Mouse (Mus musculus): ENCODE data around the gene Lrig2. TPM values are rescaled to one million over a fixed set of nuclear protein-coding genes. Genes with fewer than 3 reads are reported as not detected.

The Lrig2 gene
- polyA plus RNA-seq, 1 experiment: 4.8 TPM

DNA sequence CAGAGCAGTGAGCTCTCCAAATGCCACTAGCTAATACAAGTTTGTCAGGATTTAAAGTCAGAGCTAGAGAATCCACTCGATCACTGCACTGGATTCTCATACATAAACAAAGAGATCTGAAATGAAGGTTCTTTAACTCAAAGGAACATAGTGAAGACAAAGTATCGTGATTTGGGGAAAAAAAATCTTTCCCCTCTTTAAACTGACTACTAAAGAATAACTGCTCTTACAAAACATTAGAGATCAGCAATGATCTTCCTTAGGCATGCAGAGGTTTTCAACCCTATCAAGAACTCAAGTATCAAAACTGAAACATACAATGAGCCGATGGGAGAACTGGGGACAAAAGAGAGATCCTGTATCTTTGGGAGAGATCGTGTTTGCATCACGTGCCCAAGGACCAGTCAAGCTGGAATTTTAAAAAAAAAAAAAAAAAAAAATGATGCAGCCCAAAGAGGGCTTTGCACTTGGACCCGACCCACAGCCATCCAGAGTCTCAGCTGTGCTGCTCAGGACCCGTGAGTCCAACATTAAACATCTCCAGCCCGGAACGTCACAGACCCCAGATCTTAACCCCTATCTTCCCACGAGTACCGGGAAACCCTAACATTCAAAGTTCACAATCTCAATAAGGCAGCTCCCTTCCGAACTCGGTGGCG, 818 bp downstream of the Lrig2 start:
- Histone ChIP-seq H3K36me3 (ENCODE audit: control insufficient read depth, insufficient read depth) (no peaks in the 10 kb centered on the region), H3K27me3 (ENCODE audit: control insufficient read depth, insufficient read depth, insufficient read length) (no peaks in the 10 kb centered on the region), H3K4me3 (peak overlapping the region; percentile 79), H3K79me2 (ENCODE audit: control insufficient read depth, insufficient read depth) (peaks cover 50% of the 10 kb centered on the region), H3ac (ENCODE audit: control insufficient read depth, insufficient read length) (peak overlapping the region; percentile 33), H3K4me2 (ENCODE audit: low read depth) (peak overlapping the region; percentile 67)
- TF ChIP-seq TCF3 (IDR thresholded peaks at IDR 0.05; ENCODE audit: insufficient read length, low read depth) (no peak), USF1 (IDR thresholded peaks at IDR 0.05; ENCODE audit: low read depth) (peak; percentile 88)

DNA sequence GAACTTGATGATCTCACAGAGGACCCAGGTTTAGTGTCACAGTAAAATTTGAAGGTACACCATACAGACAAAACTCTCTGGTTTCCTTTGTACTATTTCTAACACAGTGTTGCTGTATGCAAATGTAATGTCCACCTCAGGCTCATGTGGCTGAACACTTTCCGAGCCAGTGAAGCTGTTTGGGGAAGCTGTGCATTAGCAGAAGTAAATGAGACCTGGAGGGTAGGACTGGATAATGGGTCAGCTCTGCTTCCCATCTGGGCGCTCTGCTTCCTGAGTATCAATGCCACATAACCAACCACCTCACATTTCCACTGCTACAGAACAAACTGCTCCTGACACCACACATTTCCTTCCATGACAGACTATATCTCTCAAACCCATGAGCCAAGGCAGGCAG, 10.1 kb downstream of the Lrig2 start:
- H3K36me3 ChIP-seq (ENCODE audit: control insufficient read depth, insufficient read depth): peaks cover under 1% of the 10 kb centered on the region
- H3K79me2 ChIP-seq (ENCODE audit: control insufficient read depth, insufficient read depth): peaks cover 82% of the 10 kb centered on the region
- H3K4me3 ChIP-seq: no peak overlapping the region
- no peak overlapping the region for H3ac ChIP-seq (ENCODE audit: control insufficient read depth, insufficient read length)
- H3K4me2 ChIP-seq (ENCODE audit: low read depth): peak overlapping the region; percentile 65
- TF ChIP-seq REST (IDR thresholded peaks at IDR 0.05; ENCODE audit: insufficient read depth, insufficient read length) (no peak), E2F4 (IDR thresholded peaks at IDR 0.05; ENCODE audit: insufficient read depth) (no peak), MYOD1 (IDR thresholded peaks at IDR 0.05; ENCODE audit: control insufficient read depth in 1 of 3, insufficient read length in 2 of 3, low read depth in 2 of 3) (no peak), MYOG (IDR thresholded peaks at IDR 0.05; ENCODE audit: control insufficient read depth in 1 of 3, insufficient read depth in 1 of 3, insufficient read length in 2 of 3, low read depth in 2 of 3) (no peak), USF1 (IDR thresholded peaks at IDR 0.05; ENCODE audit: low read depth) (no peak), TCF3 (IDR thresholded peaks at IDR 0.05; ENCODE audit: insufficient read length, low read depth) (no peak), MAX (IDR thresholded peaks at IDR 0.05; ENCODE audit: low read depth) (no peak)
- no peaks in the 10 kb centered on the region for H3K27me3 ChIP-seq (ENCODE audit: control insufficient read depth, insufficient read depth, insufficient read length)

DNA sequence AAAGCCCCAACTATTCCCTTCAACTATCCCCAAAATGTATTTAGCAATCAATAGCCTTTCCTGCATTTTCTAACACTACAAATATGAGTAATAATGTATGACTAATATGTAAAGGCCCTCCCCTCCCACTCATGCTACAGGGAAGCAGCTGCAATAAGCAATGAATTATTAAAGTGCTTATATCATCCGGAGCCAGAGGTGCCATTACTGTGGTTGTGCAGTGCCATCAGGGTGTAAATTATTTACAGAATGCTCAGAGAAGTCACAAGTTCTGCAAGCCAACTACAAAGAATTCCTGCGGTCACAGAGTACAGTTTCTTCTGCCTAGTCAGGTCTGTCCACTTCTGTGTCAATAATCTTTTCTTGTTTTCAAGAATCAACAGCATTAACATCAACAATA, 10.8 kb downstream of the Lrig2 start:
- TF ChIP-seq USF1 (IDR thresholded peaks at IDR 0.05; ENCODE audit: low read depth): no peak
- no peak for TF ChIP-seq TCF12 (IDR thresholded peaks at IDR 0.05; ENCODE audit: insufficient read depth, poor library complexity, severe bottlenecking)
- TF ChIP-seq MYOD1 (IDR thresholded peaks at IDR 0.05; ENCODE audit: control insufficient read depth in 1 of 3, insufficient read length in 2 of 3, low read depth in 2 of 3): peak in 2 of 3 experiments; percentile 26 to 32
- TF ChIP-seq POLR2A (IDR thresholded peaks at IDR 0.05; ENCODE audit: insufficient read length, low read depth): no peak
- H3K4me2 ChIP-seq (ENCODE audit: low read depth): peak overlapping the region; percentile 65

DNA sequence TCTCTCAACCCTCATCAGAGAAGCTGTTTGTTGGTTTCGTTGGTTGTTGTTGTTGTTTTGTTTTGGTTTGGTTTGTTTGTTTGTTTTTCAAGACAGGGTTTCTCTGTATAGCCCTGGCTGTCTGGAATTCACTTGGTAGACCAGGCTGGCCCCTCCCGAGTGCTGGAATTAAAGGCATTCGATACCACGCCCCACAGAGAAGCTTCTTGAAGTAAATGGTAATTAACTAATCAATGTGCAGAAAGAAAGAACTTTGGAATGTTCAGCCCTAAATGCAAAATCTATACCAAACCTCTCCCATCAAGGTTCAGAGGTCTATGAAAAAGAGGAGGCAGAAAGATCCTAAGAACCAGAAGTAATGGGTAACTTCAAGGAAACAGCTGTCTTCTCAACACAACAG, 15.5 kb downstream of the Lrig2 start:
- H3K4me3 ChIP-seq: no peak overlapping the region
- no peaks in the 10 kb centered on the region for H3K27me3 ChIP-seq (ENCODE audit: control insufficient read depth, insufficient read depth, insufficient read length)
- peaks cover 42% of the 10 kb centered on the region for H3K36me3 ChIP-seq (ENCODE audit: control insufficient read depth, insufficient read depth)
- H3K4me2 ChIP-seq (ENCODE audit: low read depth): no peak overlapping the region
- peaks cover 28% of the 10 kb centered on the region for H3K79me2 ChIP-seq (ENCODE audit: control insufficient read depth, insufficient read depth)
- no peak for TF ChIP-seq TCF12 (IDR thresholded peaks at IDR 0.05; ENCODE audit: insufficient read depth, poor library complexity, severe bottlenecking)
- no peak for TF ChIP-seq POLR2AphosphoS2 (IDR thresholded peaks at IDR 0.05; ENCODE audit: insufficient read length, low read depth)
- no peak for TF ChIP-seq SRF (IDR thresholded peaks at IDR 0.05; ENCODE audit: control insufficient read depth, insufficient read length, low read depth)
- TF ChIP-seq CEBPB (IDR thresholded peaks at IDR 0.05; ENCODE audit: insufficient read depth, poor library complexity, severe bottlenecking): no peak
- TF ChIP-seq MYOG (IDR thresholded peaks at IDR 0.05; ENCODE audit: control insufficient read depth in 1 of 3, insufficient read depth in 1 of 3, insufficient read length in 2 of 3, low read depth in 2 of 3): no peak
- no peak for TF ChIP-seq TCF3 (IDR thresholded peaks at IDR 0.05; ENCODE audit: insufficient read length, low read depth)
- no peak for TF ChIP-seq REST (IDR thresholded peaks at IDR 0.05; ENCODE audit: insufficient read depth, insufficient read length)
- H3ac ChIP-seq (ENCODE audit: control insufficient read depth, insufficient read length): no peak overlapping the region

More for the DNA sequence above, 10.8 kb downstream of the Lrig2 start:
- Histone ChIP-seq H3K4me3 (no peak overlapping the region), H3K79me2 (ENCODE audit: control insufficient read depth, insufficient read depth) (peaks cover 74% of the 10 kb centered on the region), H3K27me3 (ENCODE audit: control insufficient read depth, insufficient read depth, insufficient read length) (no peaks in the 10 kb centered on the region), H3ac (ENCODE audit: control insufficient read depth, insufficient read length) (no peak overlapping the region), H3K36me3 (ENCODE audit: control insufficient read depth, insufficient read depth) (peaks cover 8% of the 10 kb centered on the region)

DNA sequence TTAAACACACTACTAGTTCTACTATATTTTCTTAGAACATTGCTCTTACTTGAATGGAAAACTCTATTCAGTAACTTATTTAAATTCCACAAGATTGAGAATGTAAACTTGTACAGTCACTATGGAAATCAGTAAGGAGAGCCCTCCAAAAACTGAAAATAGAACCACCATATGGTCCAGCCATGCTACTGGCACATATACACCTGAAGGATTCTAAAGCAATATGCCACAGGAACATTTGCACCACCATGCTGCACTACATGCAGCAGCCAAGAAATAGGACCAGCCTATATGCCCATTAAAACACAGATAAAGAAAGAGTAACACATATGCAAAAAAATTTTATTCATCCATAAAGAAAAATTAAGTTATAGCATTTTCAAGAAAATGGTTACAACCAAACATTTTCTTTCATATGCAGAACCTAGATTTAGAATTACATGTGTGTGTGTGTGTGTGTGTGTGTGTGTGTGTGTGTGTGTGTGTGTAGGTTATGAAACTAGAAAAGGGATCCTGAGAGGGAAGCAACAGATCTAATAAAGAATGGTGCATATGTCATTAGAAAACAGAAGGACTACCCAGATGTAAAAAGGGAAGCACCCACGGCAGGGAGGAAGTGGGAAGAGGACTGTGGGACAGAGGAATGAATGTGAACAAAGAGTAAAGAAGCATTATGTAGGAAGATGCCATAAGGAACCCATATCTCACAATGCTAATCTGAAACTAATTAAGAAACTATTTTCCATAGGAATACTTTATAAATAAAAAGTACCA, 30.6 kb downstream of the Lrig2 start:
- Histone ChIP-seq H3K4me2 (ENCODE audit: low read depth) (no peak overlapping the region), H3K36me3 (ENCODE audit: control insufficient read depth, insufficient read depth) (peaks cover 40% of the 10 kb centered on the region), H3K27me3 (ENCODE audit: control insufficient read depth, insufficient read depth, insufficient read length) (no peaks in the 10 kb centered on the region), H3K79me2 (ENCODE audit: control insufficient read depth, insufficient read depth) (no peaks in the 10 kb centered on the region), H3K4me3 (no peak overlapping the region), H3ac (ENCODE audit: control insufficient read depth, insufficient read length) (no peak overlapping the region)
- TF ChIP-seq TCF12 (IDR thresholded peaks at IDR 0.05; ENCODE audit: insufficient read depth, poor library complexity, severe bottlenecking) (no peak), E2F4 (IDR thresholded peaks at IDR 0.05; ENCODE audit: insufficient read depth) (no peak), TCF3 (IDR thresholded peaks at IDR 0.05; ENCODE audit: insufficient read length, low read depth) (no peak), USF1 (IDR thresholded peaks at IDR 0.05; ENCODE audit: low read depth) (no peak), CEBPB (IDR thresholded peaks at IDR 0.05; ENCODE audit: insufficient read depth, poor library complexity, severe bottlenecking) (no peak), MAX (IDR thresholded peaks at IDR 0.05; ENCODE audit: low read depth) (no peak), POLR2AphosphoS2 (IDR thresholded peaks at IDR 0.05; ENCODE audit: insufficient read length, low read depth) (no peak), MYOG (IDR thresholded peaks at IDR 0.05; ENCODE audit: control insufficient read depth in 1 of 3, insufficient read depth in 1 of 3, insufficient read length in 2 of 3, low read depth in 2 of 3) (no peak), POLR2A (IDR thresholded peaks at IDR 0.05; ENCODE audit: insufficient read length, low read depth) (no peak), REST (IDR thresholded peaks at IDR 0.05; ENCODE audit: insufficient read depth, insufficient read length) (no peak), MYOD1 (IDR thresholded peaks at IDR 0.05; ENCODE audit: control insufficient read depth in 1 of 3, insufficient read length in 2 of 3, low read depth in 2 of 3) (no peak), SRF (IDR thresholded peaks at IDR 0.05; ENCODE audit: control insufficient read depth, insufficient read length, low read depth) (no peak)

Measured in myocyte (in vitro differentiated cells).